Mouse (Mus musculus): ENCODE measurements around the gene Asic5.

Asic5 gene

DNA sequence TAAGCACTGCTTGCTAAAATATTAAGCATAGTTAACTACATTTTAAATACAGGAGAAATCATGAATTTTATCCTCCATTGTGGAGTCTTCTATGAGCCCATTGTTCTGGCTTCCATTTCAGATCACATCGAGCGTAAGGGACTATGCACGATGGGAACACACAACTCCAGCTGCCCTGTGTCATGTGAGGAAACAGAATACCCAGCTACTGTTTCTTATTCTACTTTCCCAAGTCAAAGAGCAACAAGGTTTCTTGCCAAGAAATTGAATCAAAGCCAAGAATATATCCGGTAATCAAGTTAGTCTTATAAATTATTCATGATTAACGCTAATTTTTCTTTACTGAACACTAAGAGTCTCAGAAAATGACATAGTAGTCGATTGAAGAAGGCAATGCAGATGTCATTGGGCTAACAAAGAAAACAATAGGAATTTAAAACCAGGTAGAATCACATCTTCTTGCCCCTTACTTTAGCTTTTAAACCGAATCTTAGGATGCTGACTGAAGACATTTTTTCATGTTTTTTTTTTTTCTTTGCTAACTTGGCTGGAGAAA, 32.1 kb downstream of the Asic5 start:
- no peak for DNase-seq (ENCODE audit: low read depth, low spot score)

GRCm38 (mm10) chr3:82022421-82022920, 40.4 kb downstream of the Asic5 start:
- no peak for DNase-seq (ENCODE audit: low read depth, low spot score)

DNA sequence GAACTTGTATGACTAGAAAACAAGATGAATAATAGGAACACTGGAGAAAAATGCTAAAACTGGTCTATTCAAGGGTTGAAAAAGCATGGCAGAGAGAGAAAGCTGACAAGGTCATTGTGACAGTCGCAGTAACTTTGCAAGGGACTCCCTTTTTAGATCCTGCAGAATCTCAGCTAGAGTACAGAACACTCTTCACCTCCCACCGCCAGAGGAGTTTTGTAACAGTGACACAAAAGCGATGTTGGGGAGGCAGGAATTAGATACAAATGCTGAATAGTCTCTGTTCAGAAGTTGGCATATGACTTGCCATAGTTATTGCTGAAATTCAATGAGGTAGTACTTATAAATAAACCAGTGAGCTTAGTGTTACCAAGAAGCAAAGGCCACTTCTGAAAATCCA, 41.0 kb downstream of the Asic5 start:
- no peak for DNase-seq (ENCODE audit: low read depth, low spot score)

DNA sequence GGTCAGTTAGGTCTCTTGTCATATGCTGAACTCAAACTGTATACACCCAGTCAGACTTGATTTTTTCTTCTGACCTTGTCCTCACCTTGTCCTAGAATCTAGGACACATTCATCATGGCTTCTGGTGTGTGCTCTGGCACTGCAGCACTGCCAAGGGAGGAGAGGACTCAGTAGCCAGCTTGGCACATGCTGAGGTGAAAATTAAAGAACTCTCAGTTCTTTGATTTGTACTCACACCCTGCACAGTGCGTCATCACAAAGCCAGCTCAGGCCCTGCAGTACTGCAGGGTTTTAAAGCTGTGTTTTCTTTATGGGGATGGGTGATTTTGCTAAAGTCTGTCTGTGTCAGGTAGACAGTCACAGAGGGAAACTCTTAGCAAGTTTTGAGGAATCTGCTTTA, 45.2 kb downstream of the Asic5 start:
- no peak for DNase-seq (ENCODE audit: low read depth, low spot score)

DNA sequence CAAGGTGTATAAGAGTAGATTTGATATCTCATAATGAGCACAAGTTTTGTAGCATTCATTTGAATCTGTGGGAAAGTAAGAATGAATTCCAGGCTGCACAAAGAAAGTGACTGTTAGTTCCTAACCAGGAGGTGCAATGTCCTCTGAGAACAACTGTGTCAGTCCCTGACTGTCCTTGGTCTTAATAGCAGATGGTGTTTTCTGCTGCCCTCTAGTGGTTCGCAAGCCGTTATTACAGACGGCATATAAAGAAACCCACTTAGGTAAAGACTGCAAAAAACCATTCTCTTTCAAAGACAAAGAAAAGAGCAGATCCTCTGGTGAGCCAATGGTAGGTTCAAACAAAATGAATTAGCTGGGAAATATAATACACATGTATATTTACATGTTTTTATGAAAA, 47.1 kb downstream of the Asic5 start:
- DNase-seq (ENCODE audit: low read depth, low spot score), result peak; percentile 44

DNA sequence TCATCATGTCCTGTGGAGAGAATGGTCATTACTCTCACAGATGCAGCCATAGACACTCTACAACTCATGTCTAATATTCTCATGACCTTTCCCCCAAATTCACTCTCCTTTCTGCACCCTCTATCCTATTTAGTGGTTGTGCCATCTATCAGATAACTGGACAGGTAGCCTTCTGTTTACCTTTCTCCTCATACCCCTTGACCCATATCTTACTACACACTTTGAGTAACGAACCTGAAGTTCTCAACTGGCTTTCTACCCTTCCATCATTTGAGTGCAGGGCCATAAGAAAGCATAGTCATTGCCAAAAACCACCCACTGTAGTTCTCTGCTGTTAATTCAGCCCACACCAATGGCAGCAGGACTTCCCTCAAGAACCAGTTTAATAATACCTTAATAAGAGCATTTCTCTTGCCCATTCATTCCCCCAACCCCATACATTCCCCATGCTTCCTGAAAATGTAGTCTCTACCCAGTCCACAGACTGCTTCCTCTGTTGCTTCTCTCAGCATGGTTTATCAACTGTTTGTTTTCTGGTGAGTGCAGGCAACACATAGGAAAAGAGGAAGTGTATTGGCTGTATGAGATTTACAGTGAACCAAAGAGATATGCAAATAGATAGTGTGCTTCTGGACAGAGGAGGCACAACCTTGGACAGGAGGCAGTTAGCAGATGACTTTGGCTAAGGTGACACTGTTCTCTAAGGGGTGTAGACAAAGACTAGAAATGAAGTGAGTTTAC, 48.1 kb downstream of the Asic5 start:
- no peak for DNase-seq (ENCODE audit: low read depth, low spot score)

GRCm38 (mm10) chr3:82036262-82037044, 54.4 kb downstream of the Asic5 start:
- no peak for DNase-seq (ENCODE audit: low read depth, low spot score)

DNA sequence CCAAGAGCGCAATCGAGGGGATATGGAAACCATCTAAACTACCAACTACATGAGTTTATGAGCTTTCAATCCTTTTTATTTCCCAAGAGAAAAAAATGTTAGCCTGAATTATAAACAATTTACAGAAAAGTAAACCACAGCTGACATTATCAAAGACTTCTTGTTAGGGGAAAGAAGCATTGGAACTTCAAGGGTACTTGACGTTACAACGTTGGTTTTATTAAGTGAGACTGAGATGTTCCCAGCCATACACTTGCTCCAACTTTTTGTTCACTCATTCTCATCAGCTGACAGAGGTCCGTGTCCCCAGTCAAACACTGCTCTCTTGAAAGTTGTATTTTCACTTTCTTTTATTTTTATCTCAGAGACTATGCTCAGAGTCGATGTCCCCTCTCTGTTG, 61.6 kb downstream of the Asic5 start:
- no peak for DNase-seq (ENCODE audit: low read depth, low spot score)

GRCm38 (mm10) chr3:82044902-82045301, 62.8 kb downstream of the Asic5 start:
- no peak for DNase-seq (ENCODE audit: low read depth, low spot score)

GRCm38 (mm10) chr3:82046087-82046486, 64.0 kb downstream of the Asic5 start:
- DNase-seq (ENCODE audit: low read depth, low spot score), result no peak

GRCm38 (mm10) chr3:82047100-82047753, 65.1 kb downstream of the Asic5 start:
- DNase-seq (ENCODE audit: low read depth, low spot score), result peak; percentile 11

DNA sequence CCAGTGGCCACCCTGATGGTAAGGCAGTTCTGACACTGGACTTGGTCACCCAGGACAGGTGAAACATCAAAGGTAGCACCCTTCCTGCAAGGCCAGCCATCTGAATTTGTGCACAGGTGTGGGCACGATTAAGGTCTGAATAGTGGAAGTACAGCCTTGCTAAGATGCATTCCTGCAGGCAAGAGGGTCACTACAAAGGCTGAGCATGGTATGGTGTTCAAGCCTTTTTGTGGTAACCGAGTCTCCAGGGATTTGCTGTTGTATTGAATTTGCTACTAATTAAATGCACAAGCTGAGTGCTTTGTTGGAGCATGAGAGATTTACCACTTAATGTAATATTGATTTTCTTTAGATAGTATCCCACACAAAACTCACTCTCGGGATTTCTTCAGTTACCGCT, 66.0 kb downstream of the Asic5 start:
- no peak for DNase-seq (ENCODE audit: low read depth, low spot score)

DNA sequence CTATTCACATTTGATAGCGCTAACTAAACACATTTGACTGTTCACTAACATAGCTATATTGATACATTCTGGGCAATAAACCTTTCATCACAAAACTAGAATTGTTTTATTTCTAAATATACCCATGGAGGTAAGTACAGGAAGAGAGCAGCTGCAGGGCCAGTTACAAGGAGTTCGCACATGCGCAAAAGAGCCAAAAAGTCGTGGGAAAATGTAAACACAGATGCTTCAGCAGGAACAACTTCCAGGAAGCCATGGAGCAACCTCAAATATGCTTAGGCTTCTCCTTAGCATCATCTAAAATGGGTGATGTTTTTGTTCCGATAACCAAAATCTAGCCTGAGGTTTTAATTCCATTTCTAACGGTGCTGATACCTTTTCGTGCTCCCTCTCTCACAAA, 66.6 kb downstream of the Asic5 start:
- DNase-seq (ENCODE audit: low read depth, low spot score), result no peak

DNA sequence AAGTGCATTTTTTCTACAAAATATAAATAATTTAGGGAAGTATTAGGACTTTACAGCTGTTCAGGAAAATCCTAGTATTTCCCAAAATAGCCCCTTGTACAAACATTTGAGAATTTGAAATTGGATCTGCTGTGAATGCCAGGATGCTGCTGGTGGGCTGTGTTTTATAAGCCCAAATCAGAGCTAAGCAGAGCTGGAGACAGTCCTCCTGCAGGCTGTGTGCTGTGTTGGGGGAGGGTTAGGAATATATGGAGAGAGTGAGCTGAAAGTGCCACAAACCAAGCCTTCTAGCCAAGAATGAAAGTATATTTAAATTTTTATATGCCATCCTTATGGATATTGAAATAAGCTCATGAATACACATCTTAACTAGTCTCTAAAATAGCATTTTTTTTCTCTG, 69.4 kb downstream of the Asic5 start:
- DNase-seq (ENCODE audit: low read depth, low spot score), result no peak

- DNase-seq (ENCODE audit: low read depth, low spot score), result no peak
Observed at GRCm38 (mm10) chr3:82052029-82052428, 69.9 kb downstream of the Asic5 start.

DNA sequence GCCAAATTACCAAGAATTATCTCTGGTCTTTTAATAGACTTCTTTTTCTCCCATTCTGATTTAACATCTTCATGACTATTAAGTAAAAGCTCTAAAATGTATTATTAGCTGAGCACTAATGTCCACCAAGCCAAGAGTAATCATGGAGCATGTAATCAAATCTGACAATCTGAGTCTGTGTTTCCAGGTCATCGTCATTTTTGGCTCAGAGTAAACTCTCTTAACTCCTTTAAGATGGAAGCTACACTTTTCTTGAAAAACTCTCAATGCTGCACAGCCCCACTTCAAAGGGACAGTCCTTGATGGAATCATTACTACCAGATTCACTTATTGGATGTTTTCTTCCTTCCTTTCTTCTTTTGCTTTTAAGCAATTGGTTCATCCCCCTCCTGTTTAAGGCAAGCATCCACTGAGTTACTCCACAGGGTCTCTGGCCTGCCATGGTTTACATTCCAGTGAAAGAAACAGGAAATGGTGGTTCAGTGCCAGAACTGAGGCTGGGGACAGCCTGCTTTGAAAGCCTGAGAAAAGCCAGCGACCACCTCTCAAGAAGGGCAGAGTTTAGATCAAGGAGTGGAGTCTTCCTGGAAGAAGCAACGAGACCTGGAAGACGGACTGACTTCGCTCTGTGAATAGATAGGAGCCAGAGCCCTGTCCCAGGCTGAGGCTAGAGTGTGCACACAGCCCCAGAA, 72.3 kb downstream of the Asic5 start:
- no peak for DNase-seq (ENCODE audit: low read depth, low spot score)

DNA sequence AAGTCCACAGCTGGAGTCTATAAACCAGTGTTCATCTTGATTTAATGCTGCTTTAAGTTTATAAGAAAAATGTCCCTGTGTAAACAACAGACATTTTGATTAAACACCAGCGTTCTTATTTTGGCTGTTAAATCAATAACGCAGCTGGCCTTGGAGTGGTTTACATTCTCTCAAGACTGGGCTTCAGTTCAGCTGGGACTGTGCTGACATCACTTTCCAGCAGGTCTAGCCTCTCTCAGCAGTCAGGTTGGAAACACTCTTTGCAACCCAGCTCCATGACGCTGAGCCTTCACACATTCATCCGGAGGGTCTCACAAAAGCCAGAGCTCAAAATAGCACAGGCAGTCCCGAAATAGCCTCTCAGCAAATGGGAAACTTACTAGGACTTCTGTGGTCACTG, 75.1 kb downstream of the Asic5 start:
- no peak for DNase-seq (ENCODE audit: low read depth, low spot score)

GRCm38 (mm10) chr3:82061402-82062180, 79.5 kb downstream of the Asic5 start:
- DNase-seq (ENCODE audit: low read depth, low spot score), result no peak

DNA sequence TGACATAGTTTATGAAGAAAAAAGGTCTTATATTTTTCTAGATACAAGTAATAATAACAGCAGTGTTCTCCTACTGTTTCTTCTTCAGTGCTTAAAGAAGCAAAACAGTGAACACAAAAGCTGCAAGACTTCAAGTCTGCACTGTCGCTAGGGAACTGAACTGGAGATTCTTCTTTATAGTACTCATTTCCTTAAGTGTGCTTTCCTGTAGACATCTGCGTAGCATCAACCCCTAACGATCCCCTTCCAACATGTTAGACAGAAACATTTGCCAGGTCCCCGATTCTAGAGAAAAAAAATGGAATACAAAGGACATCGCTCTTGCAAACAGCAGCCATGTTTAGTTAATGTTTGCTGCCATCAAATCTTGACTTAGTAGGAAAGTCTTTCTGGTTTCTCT, 85.7 kb downstream of the Asic5 start:
- no peak for DNase-seq (ENCODE audit: low read depth, low spot score)

Data from CD4-positive helper T cell, adult 2 months (primary cell).